Mouse (Mus musculus) mature B cell (primary cell): ENCODE measurements around the gene Frmd5.

ENCODE experiments used
- in situ Hi-C: fragments of 300-500 bp; cut with MboI; formaldehyde crosslinking; loops from 2 replicates; pipeline ENCODE4 v1.14.3; 2019

Gene Frmd5

DNA sequence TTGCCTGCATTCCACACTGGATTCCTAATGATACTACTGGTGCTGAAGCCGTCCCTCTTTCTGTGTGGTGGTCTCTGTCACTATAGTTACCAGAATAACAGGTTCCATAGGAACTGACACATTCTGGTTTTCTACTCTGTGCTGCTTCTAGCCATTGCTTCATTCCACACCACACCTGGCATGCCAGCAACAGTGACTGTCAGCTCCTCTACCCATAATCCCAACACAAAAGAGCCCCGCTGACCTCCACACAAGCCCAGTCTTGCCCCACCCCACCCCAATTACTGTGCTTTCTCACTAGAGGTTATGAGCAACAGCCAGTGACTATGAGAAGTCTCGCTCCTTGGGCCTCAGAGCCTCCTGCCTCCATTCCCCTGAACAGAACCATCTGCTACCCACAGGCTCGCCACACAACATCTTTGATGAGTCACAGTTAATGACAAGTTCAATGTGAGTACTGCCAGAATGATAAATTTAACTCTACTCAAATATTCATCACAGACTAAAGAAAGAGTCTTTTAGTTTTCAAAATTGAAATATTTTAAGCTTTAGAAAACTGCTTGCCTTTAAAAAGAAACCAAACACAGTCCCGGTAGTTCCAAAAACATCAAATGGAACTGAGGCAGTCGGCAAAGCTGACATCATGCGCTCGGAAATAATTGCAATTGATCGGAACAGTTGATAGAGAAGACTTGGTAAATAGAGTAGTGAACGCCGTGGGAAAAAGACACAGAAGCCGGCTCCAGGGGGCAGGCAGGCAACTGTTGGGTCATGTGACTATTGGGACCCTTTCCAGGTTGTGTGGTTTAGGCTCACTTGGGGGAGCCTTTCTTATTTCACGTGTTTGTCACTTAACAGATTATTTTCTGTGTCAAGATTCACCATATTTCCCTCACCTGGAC is 185.4 kb downstream of the Frmd5 start:
- in situ Hi-C loops = no loop called here

DNA sequence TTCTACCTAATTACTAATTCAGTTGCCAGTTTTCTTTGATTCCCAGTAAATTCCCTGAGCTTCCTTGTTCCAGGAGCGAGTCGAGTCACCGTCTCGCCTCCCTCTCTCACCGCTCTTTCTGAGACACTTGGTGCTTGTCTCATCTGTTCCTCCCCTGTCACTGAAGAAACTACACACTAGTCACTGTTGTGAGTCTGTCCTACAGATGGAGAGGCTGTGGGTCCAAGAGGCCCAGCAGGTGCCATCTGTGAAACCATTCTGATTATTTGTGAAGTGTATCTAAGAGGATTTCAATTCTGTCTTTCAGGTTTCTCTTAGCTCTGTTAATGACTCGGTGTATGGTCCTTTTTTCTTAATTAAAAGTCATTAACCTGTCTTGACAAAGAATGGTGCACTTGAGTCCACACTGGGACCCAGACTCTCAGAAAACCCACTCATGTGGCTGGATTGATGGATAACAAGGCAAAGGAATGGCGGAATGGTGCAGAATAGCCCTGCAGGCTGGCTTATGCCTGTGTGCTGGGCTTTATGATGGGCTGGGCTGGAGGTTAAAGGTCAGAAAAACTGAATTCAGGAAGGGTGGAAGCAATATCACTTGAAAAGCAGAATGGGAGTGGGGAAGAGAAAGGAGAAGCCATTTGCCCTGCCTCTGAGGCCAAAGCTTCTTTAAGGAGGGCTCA is 186.2 kb downstream of the Frmd5 start:
- in situ Hi-C loops = no loop called here

DNA sequence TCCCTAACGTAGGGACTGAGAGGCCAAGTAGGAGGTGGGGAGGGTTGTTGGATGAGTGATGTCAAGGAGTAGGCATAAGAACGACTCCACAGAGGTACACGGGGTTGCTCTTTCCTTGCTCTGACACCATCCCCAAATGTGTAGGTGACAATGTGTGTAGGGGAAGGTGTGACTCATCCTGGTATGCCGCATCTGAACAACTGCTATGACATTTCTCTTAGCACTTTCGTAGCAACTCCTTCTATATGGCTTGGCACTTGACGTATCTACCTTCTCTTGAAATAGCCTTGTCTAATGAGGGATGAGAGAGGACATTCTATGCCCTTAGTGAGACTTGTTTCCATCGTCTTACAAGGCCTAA is 191.7 kb downstream of the Frmd5 start:
- in situ Hi-C loops = no loop called here

DNA sequence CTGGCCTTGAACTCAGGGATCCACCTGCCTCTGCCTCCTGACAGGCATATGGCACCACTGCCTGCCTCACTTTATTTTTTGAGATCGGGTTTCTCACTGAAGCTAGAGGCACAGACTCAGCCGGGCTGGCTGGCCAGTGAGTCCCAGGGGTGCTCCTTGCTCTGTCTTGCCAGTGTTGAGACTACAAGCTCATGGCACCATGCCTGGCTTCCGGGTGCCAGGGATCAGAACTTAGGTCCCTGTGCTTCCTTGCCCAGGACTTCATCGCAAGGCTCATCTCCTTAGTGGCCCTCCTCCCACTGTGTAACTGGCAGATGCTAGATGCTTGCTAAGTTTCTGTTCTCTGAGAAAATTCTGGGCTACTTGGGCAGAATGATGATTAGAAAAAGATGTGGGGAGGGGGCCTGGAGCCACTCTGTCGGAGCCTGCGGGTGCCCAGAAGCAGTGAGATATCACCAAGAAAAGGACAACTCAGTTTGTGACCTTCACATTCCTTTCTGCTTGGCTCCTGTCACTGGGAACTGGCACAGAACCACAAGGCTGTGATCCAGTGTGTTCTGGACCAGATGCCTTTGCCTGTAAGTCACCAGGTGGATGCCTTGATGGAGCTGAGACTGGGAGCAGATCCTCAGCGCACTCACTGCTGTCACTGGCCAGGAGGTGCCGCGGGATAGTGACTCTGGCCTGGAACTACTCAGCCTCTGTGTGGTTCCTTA is 192.2 kb downstream of the Frmd5 start:
- in situ Hi-C loops = no loop called here

DNA sequence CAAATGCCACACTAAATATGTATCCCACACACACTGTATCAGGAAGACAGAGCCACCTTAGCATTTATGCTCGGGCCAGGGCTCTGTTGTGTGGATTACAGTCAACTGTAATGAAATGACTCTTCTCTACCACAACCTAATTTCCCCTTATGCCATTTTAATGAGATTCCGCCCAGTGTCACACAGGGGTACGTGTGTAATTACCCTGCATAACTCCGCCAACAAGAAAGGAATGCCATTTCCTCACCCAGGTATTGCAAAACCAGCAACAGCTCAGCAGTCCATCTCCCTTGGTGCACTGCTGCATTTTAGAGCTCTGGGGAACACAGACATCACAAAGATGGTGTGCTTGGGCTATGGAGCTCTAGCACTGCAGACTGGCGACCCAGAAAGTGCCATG is 194.8 kb downstream of the Frmd5 start:
- in situ Hi-C loops = no loop called here

DNA sequence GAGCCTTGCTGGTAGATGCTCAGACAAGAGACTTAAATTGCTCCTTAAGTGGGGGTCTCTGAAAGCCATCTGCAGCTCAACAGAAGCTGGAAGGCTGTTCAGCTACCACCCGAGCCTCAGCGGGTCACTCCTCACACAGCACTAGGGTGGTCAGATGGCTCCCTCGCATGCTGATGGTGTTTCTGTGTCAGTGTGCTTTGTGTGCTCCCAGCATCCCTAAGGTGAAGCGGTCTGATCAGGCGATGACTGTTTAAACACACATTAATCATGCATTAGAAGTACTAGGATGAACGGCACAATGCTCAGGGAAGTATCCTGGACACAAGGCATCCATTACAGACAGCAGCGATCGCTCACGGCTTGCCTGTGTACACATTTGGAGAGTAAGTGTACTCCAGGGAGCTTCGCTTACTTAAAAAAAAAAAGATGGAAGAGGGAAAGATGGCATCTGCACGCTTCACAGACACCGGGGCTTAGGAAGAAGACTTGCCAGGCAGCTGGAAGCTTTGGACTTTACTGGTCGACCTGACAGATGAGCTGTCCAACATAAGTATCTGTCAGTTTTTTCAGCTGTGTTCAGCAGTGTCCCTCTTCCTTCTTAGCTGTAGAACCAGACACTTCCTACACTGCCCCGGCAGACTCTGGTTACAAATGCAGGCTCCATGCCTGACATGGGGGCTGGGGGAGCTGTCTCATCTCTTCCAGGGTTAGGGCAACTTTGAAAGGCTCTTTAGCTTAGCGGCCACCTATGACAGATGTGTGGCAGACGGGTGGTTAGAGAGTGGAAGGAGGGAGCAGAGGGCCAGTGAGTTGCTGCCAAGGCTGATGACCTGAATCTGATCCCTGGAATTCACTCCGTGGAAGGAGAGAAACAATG is 196.6 kb downstream of the Frmd5 start:
- in situ Hi-C loops = no loop called here

DNA sequence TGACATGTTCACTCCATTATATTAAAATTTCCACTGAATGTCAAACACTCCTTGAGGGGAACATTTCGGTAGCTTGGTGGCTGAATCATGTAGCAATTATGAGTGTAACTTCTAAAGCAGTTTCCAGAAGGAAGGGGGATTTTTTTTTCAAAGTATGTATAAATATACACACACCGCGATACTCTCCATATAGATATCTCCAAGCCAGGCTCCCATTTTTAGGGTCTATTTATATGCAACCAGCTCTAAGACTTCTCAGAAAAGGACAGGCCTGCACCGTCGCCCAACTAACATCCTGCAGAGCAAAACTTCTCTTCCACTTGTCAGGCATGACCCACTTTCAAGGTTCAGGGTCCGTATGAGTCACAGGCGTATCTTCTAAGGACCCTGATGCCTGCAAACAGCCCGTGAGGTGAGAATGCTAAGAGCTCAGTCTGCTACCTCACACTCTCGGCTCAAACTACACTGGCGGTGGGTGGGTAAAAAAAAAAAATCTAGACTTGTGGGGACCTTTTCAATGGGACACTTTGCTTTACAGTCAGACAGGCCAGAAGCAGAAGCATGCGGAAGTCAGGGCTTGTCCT is 197.7 kb downstream of the Frmd5 start:
- in situ Hi-C loops = no loop called here

DNA sequence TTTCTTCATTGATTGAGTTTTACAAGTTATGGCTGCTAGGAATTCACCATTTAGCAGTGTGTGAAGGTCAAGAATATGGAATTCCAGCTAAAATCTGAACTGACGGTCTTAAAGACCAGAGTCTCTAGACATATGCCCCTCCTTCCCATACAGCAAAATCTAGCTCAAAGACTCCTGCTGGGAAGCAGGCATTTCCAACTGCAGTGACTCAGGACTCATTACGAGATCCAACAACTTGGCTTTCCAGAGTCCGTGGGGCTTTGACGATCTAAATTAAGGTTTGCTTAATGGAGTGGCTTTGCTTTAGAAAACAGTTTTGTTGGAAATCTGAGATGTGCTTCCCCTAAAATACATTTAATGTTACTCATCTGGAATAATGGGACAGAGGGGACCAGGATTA is 204.5 kb downstream of the Frmd5 start:
- in situ Hi-C loops = no loop called here

DNA sequence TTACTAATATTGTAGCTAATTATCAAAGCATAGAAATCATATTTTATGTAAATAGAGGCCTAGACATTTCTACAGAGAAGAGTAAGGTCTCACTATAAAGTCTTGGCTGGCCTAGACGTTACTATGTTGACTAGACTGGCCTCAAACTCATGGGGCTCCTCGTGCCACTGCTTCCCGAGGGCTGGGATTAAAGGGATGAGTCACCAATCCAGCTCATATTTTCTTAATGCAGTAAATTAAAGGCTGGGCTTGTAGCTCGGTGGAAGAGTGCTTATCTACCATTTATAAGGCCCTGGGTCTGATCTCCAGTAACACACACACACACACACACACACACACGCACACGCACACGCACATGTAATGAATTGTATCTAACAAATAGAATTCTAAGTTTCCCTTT is 205.3 kb downstream of the Frmd5 start:
- in situ Hi-C loops = no loop called here

DNA sequence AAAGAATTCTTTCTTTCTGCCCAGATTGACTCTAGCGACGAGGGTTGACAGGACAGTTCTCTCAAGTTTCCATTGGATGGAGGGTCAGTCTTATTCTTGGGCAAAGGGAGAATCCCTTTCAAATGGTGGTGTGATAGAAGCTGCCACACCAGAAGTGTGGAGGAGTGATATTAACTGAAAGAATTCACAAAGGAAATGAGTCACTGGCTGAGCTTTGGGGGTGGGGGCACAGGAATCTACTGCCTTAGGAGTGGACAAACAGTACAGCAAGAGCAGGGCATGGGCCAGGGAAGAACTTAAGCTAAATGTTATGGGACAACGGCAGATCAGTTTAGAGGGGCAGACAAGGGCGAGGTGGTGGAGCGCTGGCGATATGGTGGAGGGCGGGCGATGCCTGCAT is 206.2 kb downstream of the Frmd5 start:
- in situ Hi-C loops = no loop called here

DNA sequence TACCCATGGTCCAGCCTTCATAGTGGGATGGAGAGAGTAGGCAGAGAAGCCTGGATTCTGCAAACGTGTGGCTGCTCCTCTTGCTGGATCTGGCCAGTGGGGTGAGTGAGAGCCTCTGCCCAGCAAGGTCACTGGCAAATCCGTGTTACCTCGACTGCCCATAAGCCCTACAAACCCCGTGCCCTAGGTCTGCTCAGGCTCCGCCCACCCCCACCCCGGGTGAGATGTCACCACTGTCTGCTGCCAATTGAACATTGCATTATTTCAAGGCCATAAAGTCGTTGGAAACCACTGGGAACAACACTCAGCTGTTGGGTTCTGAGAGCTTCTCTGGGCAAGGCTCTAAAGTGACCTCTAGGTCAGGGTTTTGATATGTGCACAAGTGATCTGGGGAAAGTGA is 208.6 kb downstream of the Frmd5 start:
- in situ Hi-C loops = no loop called here

DNA sequence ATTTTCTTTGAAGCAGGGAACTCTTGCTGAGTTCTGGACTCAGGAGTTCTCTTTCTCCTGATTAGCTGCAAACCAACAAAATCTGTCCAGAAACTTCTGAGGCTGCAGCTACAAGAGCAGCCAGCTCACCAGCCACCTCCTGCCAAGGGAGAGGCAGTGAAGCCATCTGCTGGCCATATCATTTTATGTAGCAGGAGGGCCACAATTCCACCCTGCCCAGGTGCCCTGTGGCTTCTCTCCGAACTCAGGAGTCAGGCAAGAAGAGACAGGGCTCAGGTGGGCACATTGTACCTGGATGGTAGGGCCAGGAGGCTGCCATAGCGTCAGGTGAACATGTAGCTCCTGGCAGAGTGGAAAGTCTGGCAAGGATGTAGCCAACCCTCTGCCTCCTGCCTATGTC is 210.3 kb downstream of the Frmd5 start:
- in situ Hi-C loops = no loop called here

DNA sequence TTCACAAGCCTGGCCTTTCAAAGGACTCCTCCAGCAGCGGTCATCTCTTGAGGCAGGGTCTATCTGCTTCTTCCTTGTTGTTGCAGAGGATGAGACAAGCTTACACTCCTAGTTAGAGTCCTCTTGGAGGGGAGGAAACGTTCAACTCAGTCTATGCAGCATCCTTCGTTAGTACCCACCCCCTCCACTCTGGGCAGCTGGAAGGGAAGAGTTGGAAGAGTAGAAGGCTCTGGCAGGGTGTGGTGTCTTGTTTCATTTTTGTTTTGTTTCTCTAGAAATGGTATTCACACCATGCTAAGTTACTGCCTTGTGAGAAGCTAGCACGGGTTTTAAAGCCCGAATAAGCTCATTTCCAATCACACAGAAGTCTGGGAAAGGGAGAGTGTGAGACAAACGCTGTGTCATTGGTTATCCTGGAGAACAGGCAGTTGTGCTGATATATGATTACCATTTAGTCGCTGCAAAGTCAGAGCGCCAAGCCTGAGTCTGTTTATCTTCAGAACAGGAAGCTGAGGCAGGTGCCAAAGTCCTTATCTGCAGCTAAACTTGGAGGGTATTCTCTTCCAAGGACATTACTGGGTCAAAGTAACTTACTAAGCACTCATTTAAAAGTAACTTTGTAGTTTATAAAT is 212.1 kb downstream of the Frmd5 start:
- in situ Hi-C loops = no loop called here

DNA sequence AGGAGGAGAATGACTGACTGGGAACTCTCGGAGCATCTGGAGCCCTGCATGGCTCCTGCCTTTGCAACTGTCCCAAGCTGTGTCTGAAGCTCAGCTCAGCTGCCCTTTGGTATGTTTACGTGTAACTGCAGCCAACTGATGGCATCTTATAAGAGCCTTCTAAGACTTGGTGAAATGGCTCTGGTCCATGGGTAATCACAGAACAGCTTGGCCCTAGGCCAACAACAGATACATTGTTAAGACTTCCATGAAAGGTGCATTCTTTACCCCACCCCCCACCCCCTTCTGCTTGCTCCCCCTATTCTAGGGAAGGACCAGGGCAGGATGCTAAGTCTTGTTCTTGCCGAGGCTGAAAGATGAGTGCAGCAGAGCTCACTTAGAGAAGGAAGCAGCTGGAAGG is 212.8 kb downstream of the Frmd5 start:
- in situ Hi-C loops = no loop called here

DNA sequence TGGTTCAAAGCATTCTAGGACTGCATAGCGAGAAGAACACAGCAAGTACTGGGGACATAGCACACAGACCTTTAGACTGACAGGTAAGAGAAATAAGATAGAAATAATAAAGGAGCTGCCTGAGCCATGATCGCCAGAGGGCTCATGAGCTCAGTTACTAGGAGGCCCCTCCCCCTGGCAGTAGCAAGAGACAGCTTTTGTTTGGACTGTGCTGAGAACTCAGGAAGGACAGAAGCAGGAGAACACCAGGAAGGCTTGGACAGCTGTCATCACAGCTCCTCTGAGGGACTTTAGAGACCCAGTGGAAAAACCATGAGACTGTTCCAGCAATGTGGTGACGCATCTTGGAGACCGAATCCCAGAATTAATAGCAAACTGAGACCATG is 218.6 kb downstream of the Frmd5 start:
- in situ Hi-C loops = no loop called here

DNA sequence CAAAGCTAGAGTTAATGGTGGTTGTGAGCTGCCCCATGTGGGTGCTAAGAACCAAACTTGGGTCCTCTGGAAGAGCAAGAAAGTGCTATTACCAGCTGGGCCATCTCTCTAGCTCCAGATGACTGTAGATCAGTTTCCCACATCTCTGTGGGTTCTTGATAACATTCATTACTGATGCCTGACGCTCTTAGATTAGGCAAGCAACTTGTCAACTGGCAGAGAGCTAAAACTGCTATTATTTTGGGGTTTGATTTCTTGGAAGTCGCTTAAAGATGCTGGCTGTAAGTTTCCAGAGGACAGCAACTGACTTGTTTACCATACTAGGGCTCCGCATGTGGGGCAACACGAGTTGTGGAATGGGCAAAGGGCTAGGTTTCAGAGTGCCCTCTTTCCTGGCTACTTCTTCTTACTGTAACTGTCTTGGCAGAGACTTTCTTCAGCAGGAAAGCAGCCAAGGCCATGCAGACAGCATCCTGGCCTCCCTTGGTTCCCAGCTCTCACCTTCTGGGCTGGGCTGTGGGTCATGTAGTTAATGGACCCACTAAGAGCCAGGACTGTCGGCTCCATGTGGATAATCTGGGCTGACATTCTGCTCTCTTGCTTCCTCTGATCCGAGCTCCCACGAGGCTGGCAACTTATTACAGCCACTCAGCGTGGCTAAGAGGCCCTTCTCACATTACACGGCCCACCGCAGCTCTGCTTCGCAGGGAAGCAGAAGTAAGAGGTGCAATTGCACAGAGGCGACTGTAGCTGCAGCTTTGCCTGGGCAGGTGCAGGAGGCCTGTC is 219.2 kb downstream of the Frmd5 start:
- in situ Hi-C loops = no loop called here

DNA sequence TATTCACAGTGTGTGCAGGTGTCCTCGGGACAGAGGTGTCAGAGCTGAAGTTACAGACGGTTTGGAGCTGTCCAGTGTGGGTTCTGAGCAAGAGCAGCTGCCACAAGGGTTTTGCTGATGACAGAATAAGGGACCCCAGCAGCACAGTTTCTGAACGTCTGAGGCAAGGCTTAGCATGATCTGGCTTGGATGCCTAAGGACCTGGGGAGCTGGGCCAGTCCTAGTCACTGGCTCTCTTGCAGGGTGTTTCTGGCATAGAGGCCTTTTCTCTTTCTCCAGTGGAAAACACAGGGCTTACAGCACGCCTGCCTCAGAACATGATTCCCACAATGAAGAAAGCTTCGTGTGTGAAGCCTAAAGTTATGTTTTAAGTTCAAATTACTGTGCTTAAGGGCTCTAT is 222.2 kb downstream of the Frmd5 start:
- in situ Hi-C loops = no loop called here

DNA sequence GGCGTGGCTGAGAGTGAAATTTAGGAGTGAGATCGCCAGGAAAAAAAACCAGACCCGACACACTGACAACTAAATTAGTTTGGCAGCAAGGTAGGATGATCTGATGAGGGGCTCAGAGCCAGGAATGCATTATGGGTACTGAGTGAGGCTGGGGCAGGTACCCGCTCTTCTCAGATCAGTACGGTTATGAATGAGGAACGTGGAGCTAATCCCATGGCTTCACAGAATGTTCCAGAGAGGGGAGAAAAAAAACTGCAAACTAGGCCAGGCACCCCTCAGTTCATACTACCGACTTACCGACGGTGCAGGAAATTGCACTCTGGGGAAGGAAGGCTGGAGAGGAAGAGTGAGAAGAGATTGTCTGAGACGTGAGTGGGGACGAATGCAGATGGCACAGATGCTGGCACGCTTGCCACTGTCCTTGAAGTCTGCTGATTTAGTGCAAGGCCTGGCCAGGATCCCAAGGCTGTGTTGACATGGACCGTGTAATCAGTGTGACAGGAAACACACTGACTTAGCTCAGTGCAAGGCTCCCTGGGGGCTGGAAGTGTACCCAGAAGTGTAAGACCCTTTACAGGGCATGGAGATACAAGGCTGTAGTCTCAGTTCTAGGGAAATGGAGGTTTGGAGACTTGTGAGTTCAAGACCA is 223.3 kb downstream of the Frmd5 start:
- in situ Hi-C loops = no loop called here

DNA sequence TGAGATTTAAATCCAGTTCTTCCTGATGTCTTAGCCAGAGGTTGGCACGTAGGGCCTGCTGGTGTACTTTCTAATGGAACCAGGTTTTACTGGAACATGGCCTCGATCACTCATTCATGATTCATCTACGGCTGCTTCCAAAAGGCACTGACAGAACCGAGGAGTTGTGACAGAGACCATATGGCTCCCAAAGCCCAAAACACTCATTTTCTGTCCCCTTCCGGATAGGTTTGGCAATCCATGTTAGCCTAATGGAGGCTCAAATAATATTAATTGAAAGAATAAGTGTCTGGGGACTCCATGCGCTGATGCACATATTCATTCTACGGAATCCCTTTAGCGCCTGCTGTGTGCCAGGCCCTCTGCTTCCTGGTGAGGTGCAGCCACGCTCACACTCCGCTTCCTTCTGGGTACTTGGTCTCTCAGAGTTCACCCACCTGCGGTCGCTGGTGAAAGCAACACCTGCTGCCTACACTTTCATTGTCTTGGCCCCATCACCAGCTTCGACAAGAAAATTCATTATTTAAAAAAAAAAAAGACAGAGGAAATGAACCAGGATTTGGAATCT is 224.0 kb downstream of the Frmd5 start:
- in situ Hi-C loops = no loop called here
